ENCODE assay signal across 9 mouse cellular contexts in the genomic region with DNA sequence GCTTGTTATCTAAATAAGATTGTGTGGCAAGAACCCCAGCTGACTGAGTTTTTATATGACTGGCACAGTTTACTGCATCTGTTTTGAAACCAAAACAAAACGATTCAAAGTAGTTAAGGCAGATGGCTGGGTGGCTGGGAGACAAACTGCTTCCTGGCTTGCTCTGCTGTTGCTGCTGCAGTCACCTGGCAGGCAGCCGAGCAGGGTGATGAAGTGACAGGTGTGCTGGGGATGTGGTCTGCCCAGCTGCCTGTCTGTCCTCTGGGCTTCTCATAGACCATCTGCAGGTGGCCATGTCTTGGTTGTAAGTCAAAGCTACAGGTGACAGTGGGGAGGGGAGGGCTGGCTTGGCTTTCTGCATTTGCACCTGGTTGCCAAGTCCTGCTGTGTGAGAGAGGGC.
DNase-seq lines count a peak whose midpoint lies in the region; ATAC-seq and TF ChIP-seq lines count a peak whose summit lies in the region.
"Had no signal": no experiment of that assay in that cellular context is flagged by ENCODE, and none has a peak within 500 bp of the region (broad histone marks: within the 10 kb centered on the region; RNA-seq: fewer than 3 reads in every experiment).

No protein-coding gene starts in this region.

- no peak overlapping the region for H3K4me3 ChIP-seq in hindbrain, postnatal 0 days (ENCODE audit: low read length)
- no peak overlapping the region for H3K4me3 ChIP-seq in hindbrain, embryonic 12.5 days
- no peak overlapping the region for H3K4me3 ChIP-seq in intestine, embryonic 16.5 days (ENCODE audit: low read length)

- DNase-seq in hindbrain, postnatal 0 days (ENCODE audit: low spot score) = peak; percentile 62
- peak; percentile 77 for DNase-seq in brain, embryonic 14.5 days (ENCODE audit: low read depth)
- peak; percentile 3 for DNase-seq in kidney, adult 9 months
- peak; percentile 18 to 64 for DNase-seq in left cerebral cortex, postnatal 14 days (ENCODE audit: low spot score in 2 of 2)
- DNase-seq in lung, adult 18-20 months = no peak
- DNase-seq: embryo, embryonic 11 days had no signal

- 45% methylated on average over 2 of the region's 2 CpGs for WGBS in hindbrain, postnatal 0 days
- 77% methylated on average over 2 of the region's 2 CpGs for WGBS in hindbrain, embryonic 12.5 days
- WGBS in intestine, embryonic 16.5 days = 41% methylated on average over 2 of the region's 2 CpGs

- TF ChIP-seq POLR2A in brain, embryonic 14.5 days (IDR thresholded peaks at IDR 0.05; ENCODE audit: borderline replicate concordance, extremely low read depth, insufficient read depth, insufficient read length, poor library complexity, severe bottlenecking) = no peak

- TF ChIP-seq CTCF in hindbrain, postnatal 0 days (IDR thresholded peaks at IDR 0.05; ENCODE audit: low read depth) = no peak
- no peak for TF ChIP-seq CTCF in brain, embryonic 14.5 days (IDR thresholded peaks at IDR 0.05; ENCODE audit: borderline replicate concordance, extremely low read depth, insufficient read depth, insufficient read length)

- intact Hi-C loops in left cerebral cortex, postnatal 14 days (cut with DNase I) = no loop called here

- no peak overlapping the region for H3K27ac ChIP-seq in hindbrain, postnatal 0 days
- no peak overlapping the region for H3K27ac ChIP-seq in hindbrain, embryonic 12.5 days
- H3K27ac ChIP-seq in intestine, embryonic 16.5 days (ENCODE audit: low read length) = no peak overlapping the region

- H3K9me3 ChIP-seq in hindbrain, postnatal 0 days (ENCODE audit: low read length) = no peaks in the 10 kb centered on the region
- H3K9me3 ChIP-seq in hindbrain, embryonic 12.5 days (replicated peaks) = no peaks in the 10 kb centered on the region
- no peaks in the 10 kb centered on the region for H3K9me3 ChIP-seq in intestine, embryonic 16.5 days (ENCODE audit: control insufficient read depth, low read length)

- H3K4me1 ChIP-seq in hindbrain, postnatal 0 days (ENCODE audit: insufficient read depth, low read length) = no peaks in the 10 kb centered on the region
- H3K4me1 ChIP-seq in hindbrain, embryonic 12.5 days = peaks cover 4% of the 10 kb centered on the region; the same call in 1 of the 2 replicates
- H3K4me1 ChIP-seq in intestine, embryonic 16.5 days (ENCODE audit: control insufficient read depth, insufficient read depth, low read length) = no peaks in the 10 kb centered on the region

- H3K9ac ChIP-seq in hindbrain, postnatal 0 days (replicated peaks; ENCODE audit: low read length) = no peak overlapping the region
- no peak overlapping the region for H3K9ac ChIP-seq in hindbrain, embryonic 12.5 days
- no peak overlapping the region for H3K9ac ChIP-seq in intestine, embryonic 16.5 days (ENCODE audit: low read depth, low read length)

- ATAC-seq in hindbrain, postnatal 0 days = no peak
- no peak for ATAC-seq in hindbrain, embryonic 12.5 days (ENCODE audit: low FRiP score)
- no peak for ATAC-seq in intestine, embryonic 16.5 days
- ATAC-seq: midbrain, embryonic 16.5 days had no signal

- H3K27me3 ChIP-seq in hindbrain, postnatal 0 days (ENCODE audit: insufficient read depth, low read length) = no peaks in the 10 kb centered on the region
- no peaks in the 10 kb centered on the region for H3K27me3 ChIP-seq in hindbrain, embryonic 12.5 days
- H3K27me3 ChIP-seq in intestine, embryonic 16.5 days (replicated peaks; ENCODE audit: control insufficient read depth, insufficient read depth, low read length) = no peaks in the 10 kb centered on the region

- H3K4me2 ChIP-seq in hindbrain, postnatal 0 days (ENCODE audit: low read depth, low read length) = no peak overlapping the region
- H3K4me2 ChIP-seq in hindbrain, embryonic 12.5 days (replicated peaks) = no peak overlapping the region
- H3K4me2 ChIP-seq in intestine, embryonic 16.5 days (ENCODE audit: low read depth, low read length) = no peak overlapping the region

- no peaks in the 10 kb centered on the region for H3K36me3 ChIP-seq in hindbrain, postnatal 0 days (ENCODE audit: insufficient read depth, low read length)
- no peaks in the 10 kb centered on the region for H3K36me3 ChIP-seq in hindbrain, embryonic 12.5 days
- H3K36me3 ChIP-seq in intestine, embryonic 16.5 days (ENCODE audit: control insufficient read depth, insufficient read depth, low read length) = no peaks in the 10 kb centered on the region

Comparison
In these comparisons a context has a peak if more than half of its experiments do, and no peak if none do; other contexts are left out.
1. DNase-seq: peak in hindbrain, postnatal 0 days (single experiment), brain, embryonic 14.5 days (single experiment), kidney, adult 9 months (single experiment) and left cerebral cortex, postnatal 14 days (2 of 2); none in lung, adult 18-20 months (0 of 2).